Mouse (Mus musculus) liver, postnatal 0 days (tissue): ENCODE measurements around the gene Erf.

Source experiments
- CTCF ChIP-seq: sonication (generic); IDR thresholded peaks from 2 replicates; pipeline ENCODE4 v1.5.1; 2016; ENCODE audit warnings: antibody characterized with exemption, low read depth
- EP300 ChIP-seq: IDR thresholded peaks from 2 replicates; pipeline ENCODE4 v1.6.1; 2016; ENCODE audit warnings: antibody characterized with exemption, low read depth, mild to moderate bottlenecking

DNA sequence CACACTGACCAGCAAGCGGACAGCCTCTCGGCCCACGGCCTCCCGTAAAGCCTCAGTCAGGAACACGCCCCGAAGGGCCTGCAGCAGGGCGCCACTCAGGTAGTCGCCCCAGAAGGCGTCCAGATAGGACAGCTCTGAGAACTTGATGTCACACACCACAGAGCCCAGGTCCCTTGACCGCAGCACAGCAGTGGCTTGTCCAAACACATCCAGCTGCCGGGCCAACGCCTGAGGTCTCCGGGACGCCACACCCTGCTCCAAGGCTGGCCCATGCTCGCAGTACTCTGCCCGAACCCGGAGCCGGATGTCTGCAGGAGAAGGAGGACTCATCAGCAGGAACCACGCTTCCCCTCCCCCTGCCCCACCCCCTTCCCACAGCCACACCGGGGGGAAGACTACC lies 46.9 kb downstream of the Erf start:
- TF ChIP-seq CTCF (no peak), EP300 (no peak)
